Mouse (Mus musculus): Measurements from ENCODE around the gene Bmpr1a.

- TF ChIP-seq POLR2A (IDR thresholded peaks at IDR 0.05; ENCODE audit: borderline replicate concordance, low read depth, low read length) (no peak), CTCF (IDR thresholded peaks at IDR 0.05; ENCODE audit: low read depth, low read length) (no peak)
These were observed 62.5 kb downstream of the Bmpr1a start for GRCm38 (mm10) chr14:34440526-34441066.

All from bone marrow macrophage, adult 2 months (primary cell).